Comparison of ENCODE assay signal across 16 mouse cellular contexts in genomic region chr13:12485640-12486039, GRCm38 (mm10). TPM values are rescaled to one million over a fixed set of nuclear protein-coding genes. Genes with fewer than 3 reads are reported as not detected.
DNase-seq lines count a peak whose midpoint lies in the region; ATAC-seq lines count a peak whose summit lies in the region.
"Had no signal": no experiment of that assay in that cellular context is flagged by ENCODE, and none has a peak within 500 bp of the region (broad histone marks: within the 10 kb centered on the region; RNA-seq: fewer than 3 reads in every experiment).

No protein-coding gene starts in this region.

- no peak overlapping the region for H3K4me3 ChIP-seq in forebrain, embryonic 13.5 days
- H3K4me3 ChIP-seq in forebrain, embryonic 15.5 days: no peak overlapping the region
- H3K4me3 ChIP-seq in liver, embryonic 12.5 days: no peak overlapping the region
- H3K4me3 ChIP-seq: heart, adult 2 months had no signal

- no peak overlapping the region for H3K4me2 ChIP-seq in forebrain, embryonic 13.5 days
- no peak overlapping the region for H3K4me2 ChIP-seq in forebrain, embryonic 15.5 days (replicated peaks)
- H3K4me2 ChIP-seq in liver, embryonic 12.5 days: no peak overlapping the region

- intact Hi-C loops in heart, postnatal 14 days (cut with DNase I): no loop called here

- H3K27me3 ChIP-seq in forebrain, embryonic 13.5 days: no peaks in the 10 kb centered on the region
- H3K27me3 ChIP-seq in forebrain, embryonic 15.5 days: no peaks in the 10 kb centered on the region
- H3K27me3 ChIP-seq in liver, embryonic 12.5 days (replicated peaks): no peaks in the 10 kb centered on the region

- ATAC-seq in forebrain, embryonic 13.5 days: no peak
- ATAC-seq in forebrain, embryonic 15.5 days (replicated peaks): no peak
- ATAC-seq in liver, embryonic 12.5 days: peak; percentile 44; the same call in 1 of the 2 replicates

- no peaks in the 10 kb centered on the region for H3K9me3 ChIP-seq in forebrain, embryonic 13.5 days (replicated peaks)
- no peaks in the 10 kb centered on the region for H3K9me3 ChIP-seq in forebrain, embryonic 15.5 days
- no peaks in the 10 kb centered on the region for H3K9me3 ChIP-seq in liver, embryonic 12.5 days (replicated peaks)

- H3K36me3 ChIP-seq in forebrain, embryonic 13.5 days (ENCODE audit: poor library complexity, severe bottlenecking): no peaks in the 10 kb centered on the region
- H3K36me3 ChIP-seq in forebrain, embryonic 15.5 days: no peaks in the 10 kb centered on the region
- no peaks in the 10 kb centered on the region for H3K36me3 ChIP-seq in liver, embryonic 12.5 days

- WGBS in forebrain, embryonic 13.5 days: 77% methylated on average over 7 of the region's 7 CpGs
- WGBS in forebrain, embryonic 15.5 days: 73% methylated on average over 7 of the region's 7 CpGs
- 78% methylated on average over 7 of the region's 7 CpGs for WGBS in liver, embryonic 12.5 days (ENCODE audit: insufficient replicate concordance)

- no peak overlapping the region for H3K9ac ChIP-seq in forebrain, embryonic 13.5 days
- H3K9ac ChIP-seq in forebrain, embryonic 15.5 days (replicated peaks): no peak overlapping the region
- no peak overlapping the region for H3K9ac ChIP-seq in liver, embryonic 12.5 days

- peak; percentile 32 for DNase-seq in thymus, postnatal 14 days
- no peak for DNase-seq in thymus, postnatal 10 days (ENCODE audit: low spot score in 2 of 2)
- DNase-seq in heart, postnatal 14 days: no peak
- no peak for DNase-seq in layer of hippocampus, postnatal 10 days (ENCODE audit: low spot score in 2 of 2)
- DNase-seq in adrenal gland, adult (ENCODE audit: inconsistent age in 2 of 2, low spot score in 1 of 2): no peak
- DNase-seq: cerebellum, adult 2 months; embryo, embryonic 11 days; heart, adult 2 months; heart, postnatal 4 days; kidney, adult 11 months; layer of hippocampus, postnatal 36 days; thymus, postnatal 36 days had no signal

- H3K27ac ChIP-seq in forebrain, embryonic 13.5 days: 0 out of 2 replicates have a peak overlapping the region, but pooled peaks have one; percentile 12
- H3K27ac ChIP-seq in forebrain, embryonic 15.5 days (replicated peaks): no peak overlapping the region
- no peak overlapping the region for H3K27ac ChIP-seq in liver, embryonic 12.5 days
- H3K27ac ChIP-seq: heart, adult 2 months; macrophage had no signal

- H3K4me1 ChIP-seq in forebrain, embryonic 13.5 days: no peaks in the 10 kb centered on the region
- no peaks in the 10 kb centered on the region for H3K4me1 ChIP-seq in forebrain, embryonic 15.5 days
- H3K4me1 ChIP-seq in liver, embryonic 12.5 days: no peaks in the 10 kb centered on the region

RNA-seq across cellular contexts. Expression of gene Lgals8, which starts 20.9 kb away (rescaled TPM):
- polyA plus RNA-seq in forebrain, embryonic 13.5 days (2015; fragmentation: Nextera tagmentation; extraction: Ambion mirVana): 8.0 and 10.6 TPM in 2 replicates
- 13.5 and 14.1 TPM in 2 replicates for polyA plus RNA-seq in forebrain, embryonic 15.5 days (2015; fragmentation: Nextera tagmentation; extraction: Ambion mirVana)
- 14.8 and 15.8 TPM in 2 replicates for polyA plus RNA-seq in liver, embryonic 12.5 days (2016; fragmentation: Nextera tagmentation; extraction: Ambion mirVana)
- 10 to 100 TPM; 33.9 to 40.0 TPM for total RNA-seq in heart, postnatal 14 days (2021)
- total RNA-seq in layer of hippocampus, postnatal 10 days (2021): 10 to 100 TPM; 28.0 to 31.4 TPM

RNA-seq across cellular contexts. Expression of gene Edaradd, which starts 34.6 kb away (rescaled TPM):
- polyA plus RNA-seq in forebrain, embryonic 13.5 days (2015; fragmentation: Nextera tagmentation; extraction: Ambion mirVana): 1.0 and 1.3 TPM in 2 replicates
- polyA plus RNA-seq in forebrain, embryonic 15.5 days (2015; fragmentation: Nextera tagmentation; extraction: Ambion mirVana): 1.6 and 2.1 TPM in 2 replicates
- 0.08 and 0.24 TPM in 2 replicates for polyA plus RNA-seq in liver, embryonic 12.5 days (2016; fragmentation: Nextera tagmentation; extraction: Ambion mirVana)
- under 1 TPM; 0.07 to 0.27 TPM for total RNA-seq in heart, postnatal 14 days (2021)
- total RNA-seq in layer of hippocampus, postnatal 10 days (2021): 1 to 10 TPM; 1.1 to 1.3 TPM
- polyA plus RNA-seq: cerebellum, adult 2 months had no signal
